Mouse (Mus musculus): ENCODE measurements around the gene Sirt4.
A peak's percentile ranks its signal among the peaks of the same experiment; 100 is the strongest.

The Sirt4 gene

DNA sequence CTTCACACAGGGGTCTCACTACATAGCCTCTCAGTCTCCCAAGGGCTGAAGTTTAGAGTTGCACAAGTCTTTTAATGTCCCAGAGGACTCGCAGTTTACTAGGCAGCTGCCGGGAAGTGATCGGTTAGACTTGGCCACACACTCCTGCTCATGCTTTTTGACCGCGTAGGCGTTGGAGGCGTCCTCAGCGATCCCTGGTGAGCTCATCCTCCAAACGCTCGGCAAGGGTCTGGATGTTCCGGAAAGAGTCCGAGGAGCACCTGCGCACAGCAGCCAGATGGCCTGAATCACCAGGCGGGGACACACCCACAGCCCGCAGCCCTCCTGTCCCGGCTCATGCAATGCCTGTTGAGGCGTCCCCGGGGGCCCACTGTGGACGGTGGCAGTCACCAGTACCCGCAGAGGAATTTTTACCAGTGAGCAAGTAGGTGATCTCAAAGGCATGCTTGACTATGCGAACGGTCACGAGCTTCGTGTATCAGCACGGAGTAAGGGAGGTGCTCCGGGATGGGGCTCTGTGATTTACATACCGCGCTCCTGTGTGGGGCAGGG lies 7.3 kb upstream of the Sirt4 start:
- peak; percentile 59 for DNase-seq (ENCODE audit: low spot score)

DNA sequence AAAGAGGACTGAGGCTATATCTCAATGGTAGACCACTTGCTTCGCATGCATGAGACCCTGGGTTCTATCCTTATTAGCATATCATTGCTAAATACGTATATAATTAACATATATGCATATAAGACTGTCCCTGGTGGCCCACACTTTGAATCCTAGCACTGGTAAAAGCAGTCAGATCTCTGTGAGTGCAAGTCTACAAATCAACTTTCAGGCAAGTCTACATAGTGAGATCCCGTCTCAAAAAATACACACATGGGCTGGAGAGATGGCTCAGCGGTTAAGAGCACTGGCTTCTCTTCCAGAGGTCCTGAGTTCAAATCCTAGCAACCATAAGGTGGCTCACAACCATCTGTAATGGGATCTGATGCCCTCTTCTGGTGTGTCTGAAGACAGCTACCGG lies 6.6 kb upstream of the Sirt4 start:
- DNase-seq (ENCODE audit: low spot score): no peak

DNA sequence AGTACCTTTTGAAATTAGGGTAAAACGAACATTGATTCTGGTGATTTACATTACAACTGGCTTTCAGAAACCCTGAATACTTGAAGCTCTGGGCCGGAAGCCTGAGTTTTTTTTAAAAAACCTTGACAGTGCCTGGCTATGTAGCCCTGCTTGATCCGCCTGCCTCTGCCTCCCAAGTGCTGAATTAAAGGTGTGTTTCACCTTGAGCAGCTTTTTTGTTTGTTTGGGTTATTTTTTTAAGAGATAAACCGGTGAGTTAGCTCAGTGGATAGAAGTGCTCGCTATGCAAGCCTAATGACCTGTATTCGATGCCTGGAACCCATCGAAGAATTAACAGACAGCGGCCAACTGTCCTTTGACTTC lies 6.1 kb upstream of the Sirt4 start:
- DNase-seq (ENCODE audit: low spot score): no peak

DNA sequence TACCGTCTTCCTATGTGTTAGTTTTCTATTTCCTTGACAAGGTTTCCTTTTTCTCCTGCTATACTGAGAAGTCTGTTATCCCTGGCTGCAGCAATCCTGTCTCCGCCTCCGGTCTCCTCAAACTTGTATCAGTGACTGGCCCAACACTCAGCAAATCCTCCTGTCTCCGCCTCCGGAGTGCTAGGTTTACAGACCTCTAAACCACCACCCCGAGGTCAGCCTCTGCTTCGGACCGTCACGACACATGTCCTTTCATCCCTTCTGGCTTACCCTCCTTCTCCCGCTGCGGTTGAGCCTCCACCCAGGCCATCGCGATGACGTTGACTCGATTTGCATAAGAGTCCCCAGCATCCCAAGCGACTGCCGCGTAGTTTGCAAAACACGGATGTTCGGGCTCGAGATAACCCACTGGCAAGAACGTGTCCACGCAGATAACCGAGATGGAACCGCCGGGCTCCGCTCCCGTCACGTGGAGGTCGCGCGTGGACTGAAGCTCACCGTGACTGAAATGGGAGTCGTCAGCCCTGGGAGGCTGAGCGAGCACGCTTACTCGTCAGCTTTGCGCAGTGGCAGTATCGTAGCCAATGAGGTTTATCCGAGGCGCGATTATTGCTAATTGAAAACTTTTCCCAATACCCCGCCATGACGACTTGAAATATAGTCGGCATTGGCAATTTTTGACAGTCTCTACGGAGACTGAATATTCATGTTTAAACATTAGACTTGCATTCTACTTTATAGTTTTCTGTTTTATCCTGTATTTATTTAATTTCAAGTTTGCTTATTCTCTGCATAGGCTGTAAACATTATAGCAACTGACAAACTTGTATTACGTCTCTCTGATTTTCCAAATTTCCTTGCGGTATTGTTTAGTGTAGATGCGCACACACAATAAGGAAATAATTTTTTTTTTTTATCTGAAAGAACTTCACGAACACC lies 5.4 kb upstream of the Sirt4 start:
- DNase-seq (ENCODE audit: low spot score): peak; percentile 95

DNA sequence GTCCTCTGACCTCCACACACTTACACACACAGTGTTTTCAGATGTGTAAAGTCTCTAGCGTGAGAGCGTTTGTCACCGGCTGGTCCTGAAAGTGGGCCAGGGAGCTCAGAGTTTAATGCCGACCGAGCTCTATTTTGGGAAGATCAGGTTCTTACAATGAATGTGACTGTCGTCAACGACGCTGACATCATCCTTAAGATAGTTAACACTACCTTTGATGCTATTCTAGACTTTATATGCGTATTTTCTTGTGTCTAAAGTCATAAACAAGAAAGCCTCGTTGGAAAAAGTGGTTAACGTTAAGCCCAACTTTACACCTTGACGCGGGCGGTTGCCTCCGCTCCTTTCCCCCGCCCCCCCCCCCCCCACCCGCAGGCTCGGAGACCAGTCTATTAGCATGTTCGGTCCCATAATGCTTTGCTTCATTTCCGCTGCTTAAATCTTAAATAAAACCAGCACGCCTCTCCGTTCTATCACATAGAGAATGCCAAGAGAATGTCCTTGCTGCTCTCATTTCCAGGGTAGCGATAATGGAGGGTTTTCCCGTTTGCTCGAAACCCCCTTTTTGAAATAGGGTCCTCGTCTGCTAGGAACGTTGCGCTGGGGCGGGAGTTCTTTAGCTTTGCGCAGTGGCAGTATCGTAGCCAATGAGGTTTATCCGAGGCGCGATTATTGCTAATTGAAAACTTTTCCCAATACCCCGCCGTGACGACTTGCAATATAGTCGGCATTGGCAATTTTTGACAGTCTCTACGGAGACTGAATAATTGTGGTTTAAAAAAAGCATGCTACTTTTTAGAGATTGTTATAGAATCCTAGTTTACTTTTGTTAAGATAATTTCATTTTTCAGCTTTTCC lies 4.5 kb upstream of the Sirt4 start:
- DNase-seq (ENCODE audit: low spot score): peak; percentile 88

DNA sequence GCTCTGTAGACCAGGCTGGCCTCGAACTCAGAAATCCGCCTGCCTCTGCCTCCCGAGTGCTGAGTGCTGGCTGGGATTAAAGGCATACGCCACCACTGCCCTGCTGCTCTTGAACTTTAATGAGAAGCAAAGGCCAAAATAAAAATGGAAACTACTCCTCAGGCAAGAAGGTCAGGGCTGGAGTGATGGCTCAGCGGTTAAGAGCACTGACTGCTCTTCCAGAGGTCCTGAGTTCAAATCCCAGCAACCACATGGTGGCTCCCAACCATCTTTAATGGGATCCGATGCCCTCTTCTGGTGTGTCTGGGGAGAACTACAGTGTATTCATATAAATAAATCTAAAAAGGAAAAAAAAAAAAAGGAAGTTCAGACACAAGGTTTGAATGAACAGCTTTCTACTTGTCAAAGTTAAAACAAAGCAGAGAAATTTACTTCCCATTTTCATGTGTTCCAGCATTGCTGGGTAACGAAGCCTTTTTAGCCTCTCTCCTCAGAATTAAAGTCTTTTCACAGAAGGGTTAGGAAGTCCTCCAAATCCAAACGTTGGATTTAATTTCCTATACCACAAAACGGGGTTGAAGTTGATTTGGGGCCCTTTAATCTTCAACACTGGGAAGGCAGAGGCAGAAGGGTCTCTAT lies 3.5 kb upstream of the Sirt4 start:
- DNase-seq (ENCODE audit: low spot score): no peak

DNA sequence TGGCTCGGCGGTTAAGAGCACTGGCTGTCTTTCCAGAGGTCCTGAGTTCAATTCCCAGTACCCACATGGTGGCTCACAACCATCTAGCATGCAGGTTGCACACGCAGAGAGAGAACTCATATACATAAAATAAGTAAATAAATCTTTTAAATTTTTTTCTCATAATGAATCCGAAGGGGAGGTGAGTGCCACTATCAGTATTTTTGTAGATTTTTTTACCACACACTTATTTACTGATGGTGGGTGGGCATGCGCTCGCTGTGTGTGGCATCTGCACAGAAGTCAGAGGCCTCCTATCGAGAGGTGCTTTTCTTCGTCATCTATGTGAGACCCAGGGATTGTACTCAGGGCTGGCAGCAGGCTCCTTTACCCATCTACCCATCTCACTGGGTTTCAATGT lies 2.8 kb upstream of the Sirt4 start:
- no peak for DNase-seq (ENCODE audit: low spot score)

DNA sequence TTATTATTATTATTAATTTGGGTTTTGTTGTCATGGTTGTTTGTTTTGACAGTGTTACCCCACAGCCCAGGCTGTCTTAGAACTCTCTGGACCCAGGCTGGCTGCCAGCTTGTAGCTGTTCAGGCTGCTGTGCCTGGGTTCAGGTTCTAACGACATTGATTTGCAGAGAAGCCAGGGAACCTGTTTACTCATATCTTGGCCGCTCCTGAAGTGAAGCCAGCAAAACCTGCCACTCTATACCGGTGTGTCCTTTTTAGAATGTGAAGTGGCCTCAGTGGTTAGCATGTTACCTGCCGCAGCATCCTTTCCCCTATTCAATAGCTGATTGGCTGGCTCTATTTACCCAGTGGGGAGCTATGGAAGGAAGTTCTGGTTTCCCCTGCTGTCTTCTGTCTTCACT lies 2.2 kb upstream of the Sirt4 start:
- DNase-seq (ENCODE audit: low spot score): no peak

DNA sequence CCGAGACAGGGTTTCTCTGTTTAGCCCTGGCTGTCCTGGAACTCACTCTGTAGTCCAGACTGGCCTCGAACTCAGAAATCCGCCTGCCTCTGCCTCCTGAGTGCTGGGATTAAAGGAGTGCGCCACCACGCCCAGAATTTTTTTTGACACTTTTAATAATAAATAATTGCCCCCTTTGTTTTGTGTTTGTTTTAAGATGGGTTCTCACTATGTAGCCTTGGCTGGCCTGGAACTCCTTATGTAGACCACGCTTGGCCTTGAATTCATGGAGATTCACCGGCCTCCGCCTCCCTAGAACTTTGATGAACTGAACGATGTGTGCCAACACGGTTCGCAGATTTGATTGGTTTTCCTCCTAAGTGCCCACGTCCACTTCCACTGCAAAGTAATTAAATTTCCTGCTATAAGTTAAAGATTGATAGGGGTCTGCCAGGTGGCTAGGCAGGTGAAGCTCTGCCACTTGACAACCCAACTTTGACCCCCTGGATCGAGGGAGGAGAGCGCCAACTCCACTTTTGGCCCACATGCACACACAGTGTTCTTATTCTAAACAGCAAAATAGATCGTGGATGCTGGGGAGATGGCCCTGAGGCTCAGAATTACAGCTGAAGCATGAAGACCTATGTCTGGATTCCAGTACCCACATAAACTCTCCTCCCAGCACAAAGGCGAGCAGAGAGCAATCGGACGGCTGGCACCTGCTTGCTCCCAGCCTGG lies 1.1 kb upstream of the Sirt4 start:
- DNase-seq (ENCODE audit: low spot score): no peak

DNA sequence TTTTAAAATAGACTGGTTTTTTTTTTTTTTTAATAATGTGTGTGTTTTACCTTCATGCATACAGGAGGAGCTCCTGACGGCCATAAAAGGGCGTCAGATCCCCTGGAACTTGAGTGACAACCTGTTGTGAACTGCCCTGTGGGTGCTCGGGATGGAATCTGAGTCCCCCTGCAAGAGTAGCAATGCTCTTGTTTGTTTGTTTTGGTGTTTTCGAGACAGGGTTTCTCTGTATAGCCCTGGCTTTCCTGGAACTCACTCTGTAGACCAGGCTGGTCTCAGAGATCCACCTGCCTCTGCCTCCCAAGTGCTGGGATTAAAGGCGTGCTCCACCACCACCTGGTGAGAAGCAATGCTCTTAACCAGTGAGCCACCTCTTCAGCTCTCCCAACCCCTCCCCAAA lies 471 bp upstream of the Sirt4 start:
- DNase-seq (ENCODE audit: low spot score): no peak

DNA sequence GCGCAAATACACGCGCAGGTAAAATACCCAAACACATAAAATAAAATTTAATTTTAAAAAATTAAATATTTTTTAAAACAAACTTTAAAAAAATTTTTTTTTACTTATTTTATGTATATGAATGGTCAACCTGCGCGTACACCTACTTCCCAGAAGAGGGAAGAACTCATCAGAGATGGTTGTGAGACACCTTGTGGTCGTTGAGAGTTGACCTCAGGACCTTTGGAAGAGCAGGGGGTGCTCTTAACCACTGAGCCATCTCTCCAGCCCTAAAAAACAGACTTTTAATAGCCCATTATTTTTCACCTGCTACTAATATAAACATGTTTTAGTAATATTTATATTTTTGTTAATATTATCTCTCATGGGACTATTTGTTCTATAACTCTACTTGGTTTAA lies 1.1 kb downstream of the Sirt4 start:
- no peak for DNase-seq (ENCODE audit: low spot score)

DNA sequence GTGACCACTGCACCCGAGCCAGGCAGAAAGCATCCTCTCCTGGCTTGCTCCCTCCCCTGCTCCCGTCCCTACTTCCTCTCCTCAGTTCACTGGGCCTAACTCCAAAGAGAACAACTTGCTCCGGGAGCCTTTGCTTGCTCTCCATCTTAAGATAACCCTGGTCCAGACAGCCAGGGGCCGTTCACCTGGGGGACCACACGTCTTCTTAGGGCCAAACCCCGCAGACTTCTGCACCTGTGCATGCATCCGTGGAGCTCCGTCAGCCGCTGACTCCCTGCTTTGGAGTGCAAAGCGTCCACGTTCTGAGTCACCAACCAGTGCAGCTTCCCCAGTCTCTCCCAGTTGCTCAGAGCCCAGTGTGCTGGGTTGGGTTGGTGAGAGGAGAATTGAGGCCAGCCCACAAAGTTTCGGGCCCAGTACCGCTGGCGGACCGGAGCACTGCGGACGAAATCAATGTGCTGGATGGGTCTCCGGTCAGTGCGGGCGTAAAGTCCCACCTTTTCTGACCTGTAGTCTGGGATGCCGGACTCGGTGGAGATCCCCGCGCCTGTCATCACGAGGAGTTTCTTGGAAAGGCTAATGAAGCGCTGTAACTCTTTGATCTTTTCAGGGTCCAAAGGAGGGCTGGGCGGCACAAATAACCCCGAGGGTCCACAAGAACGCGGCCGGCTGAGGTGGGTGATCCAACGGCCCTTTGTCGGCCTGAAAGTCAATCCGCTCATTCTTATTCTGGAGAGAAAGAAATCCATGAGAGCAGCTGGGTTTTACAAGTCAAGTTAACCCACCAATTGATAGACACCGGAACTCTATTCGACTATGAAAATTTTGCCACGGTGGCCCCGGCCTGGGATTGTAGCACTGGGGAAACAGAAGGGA lies 1.9 kb downstream of the Sirt4 start:
- DNase-seq (ENCODE audit: low spot score): no peak

DNA sequence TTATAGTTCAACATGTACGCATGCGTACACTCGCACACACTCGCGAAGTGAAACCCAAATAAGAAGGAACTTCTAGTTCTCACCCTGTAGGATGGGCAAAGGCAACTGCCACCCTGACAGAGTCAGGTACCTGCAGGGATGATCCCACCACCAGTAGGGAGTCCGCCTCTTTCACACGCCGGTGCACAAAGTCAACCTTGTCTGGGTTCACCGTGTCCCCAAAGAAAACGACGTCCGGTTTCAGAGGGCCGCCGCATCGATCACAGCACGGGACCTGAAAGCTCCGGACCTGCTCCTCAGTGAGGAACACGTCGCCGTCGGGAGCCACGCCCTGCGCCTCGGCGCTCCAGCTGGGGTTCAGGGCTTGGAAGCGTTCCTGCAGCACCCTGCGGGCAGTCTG lies 4.4 kb downstream of the Sirt4 start:
- DNase-seq (ENCODE audit: low spot score): no peak

DNA sequence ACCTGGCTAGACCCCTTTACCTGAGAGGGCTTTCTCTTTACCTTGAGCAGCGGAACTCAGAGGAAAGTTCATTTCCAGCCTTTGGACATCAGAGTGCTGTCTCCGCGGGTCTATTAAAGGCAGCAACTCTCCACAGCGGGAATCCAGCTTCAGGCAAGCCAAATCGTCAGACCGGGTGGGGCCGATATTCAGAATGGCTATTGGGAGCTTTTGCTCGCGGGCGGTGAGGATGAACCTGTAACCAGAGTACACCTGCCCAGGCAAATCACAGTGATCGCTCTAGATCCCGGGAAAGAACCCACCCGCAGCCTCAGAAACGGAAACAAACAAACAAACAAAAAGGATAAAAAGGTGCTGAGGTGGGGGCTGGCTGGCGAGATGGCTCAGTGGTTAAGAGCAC lies 5.0 kb downstream of the Sirt4 start:
- DNase-seq (ENCODE audit: low spot score): no peak

DNA sequence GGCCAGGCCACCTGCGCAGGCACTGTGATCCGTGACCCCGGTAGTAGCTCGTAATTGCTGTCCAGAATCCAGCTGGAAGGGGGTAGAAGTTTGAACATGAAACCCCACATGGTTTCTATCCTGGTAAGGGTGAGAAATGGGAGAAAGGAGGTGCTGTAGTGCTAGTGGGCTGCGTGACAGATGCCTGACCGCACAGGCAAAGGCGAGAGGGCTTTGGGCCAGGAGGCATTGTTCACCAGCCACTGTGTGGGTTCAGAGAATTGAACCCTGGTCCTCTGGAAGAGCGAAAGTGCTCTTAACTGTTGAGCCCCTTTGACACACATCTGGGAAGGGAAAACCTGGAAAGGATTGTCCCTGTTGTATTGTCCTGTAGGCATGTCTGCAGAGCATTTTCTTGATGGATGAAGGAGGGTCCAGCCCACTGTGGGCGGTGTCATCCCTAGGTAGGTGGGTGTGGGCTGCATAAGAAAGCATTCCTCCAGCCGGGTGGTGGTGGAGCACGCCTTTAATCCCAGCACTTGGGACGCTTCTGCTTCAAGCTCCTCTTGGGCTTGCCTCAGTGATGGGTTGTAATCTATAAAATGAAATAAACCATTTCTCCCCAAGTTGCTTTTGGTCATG lies 8.3 kb downstream of the Sirt4 start:
- DNase-seq (ENCODE audit: low spot score): no peak

DNA sequence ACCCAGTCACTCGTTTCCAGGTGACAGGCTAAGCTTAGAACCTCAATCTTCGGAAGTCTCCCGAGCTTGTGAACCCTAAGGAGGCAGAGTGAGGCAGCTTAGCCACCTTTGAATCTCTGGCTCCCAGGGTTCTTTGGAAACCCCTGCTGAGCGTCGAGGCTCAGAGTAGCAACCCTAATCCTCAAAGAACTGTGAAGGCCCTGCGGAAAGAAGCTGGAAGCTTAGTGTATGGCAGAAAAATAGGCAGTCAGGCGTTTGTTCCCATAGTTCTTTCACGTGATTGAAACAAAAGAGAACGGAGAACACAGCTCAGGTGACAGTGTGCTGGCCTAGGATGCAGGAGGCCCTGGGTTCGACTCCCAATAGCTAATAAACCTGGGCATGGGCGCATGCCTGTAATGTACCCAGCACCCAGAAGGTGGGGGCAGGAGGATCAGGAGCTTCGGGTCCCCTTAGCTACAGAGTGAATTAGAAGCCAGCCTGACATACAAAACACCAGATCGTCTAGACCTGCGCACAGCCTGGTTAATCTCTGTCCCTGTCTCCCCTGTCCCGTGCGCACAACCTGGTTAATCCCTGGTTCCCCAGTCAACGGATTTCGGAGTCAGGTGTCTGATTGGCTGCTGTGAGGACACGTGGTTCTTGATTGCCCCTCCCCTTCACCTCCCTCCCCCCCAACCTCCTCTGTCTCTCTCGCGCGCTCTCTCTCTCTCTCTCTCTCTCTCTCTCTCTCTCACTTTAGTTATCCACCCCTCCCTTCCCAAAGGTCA lies 9.0 kb downstream of the Sirt4 start:
- peak; percentile 76 for DNase-seq (ENCODE audit: low spot score)

DNA sequence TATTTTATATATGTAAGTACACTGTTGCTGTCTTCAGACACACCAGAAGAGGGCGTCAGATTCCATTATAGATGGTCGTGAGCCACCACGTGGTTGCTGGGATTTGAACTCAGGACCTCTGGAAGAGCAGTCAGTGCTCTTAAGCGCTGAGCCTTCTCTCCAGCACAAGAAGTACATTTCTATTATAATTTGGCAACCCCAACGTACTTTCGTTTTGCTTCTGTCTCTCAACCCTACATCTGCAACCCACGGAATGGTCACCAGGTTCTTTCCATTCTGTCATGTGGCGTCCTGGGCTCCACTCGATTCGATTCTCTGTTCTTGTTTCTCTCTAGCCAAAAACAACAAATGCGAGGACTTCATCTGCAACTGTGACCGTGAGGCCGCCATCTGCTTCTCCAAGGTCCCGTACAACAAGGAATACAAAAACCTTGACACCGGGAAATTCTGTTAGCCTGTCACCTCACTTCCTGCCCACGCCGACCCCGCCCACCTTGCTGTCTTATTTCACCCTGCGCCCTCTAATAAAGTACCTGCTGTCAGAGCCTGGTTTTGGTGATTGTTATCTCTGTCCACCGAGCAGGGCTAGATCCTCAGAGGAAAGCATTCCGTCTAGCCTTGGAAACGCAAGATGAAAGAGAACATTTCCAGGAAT lies 10.2 kb downstream of the Sirt4 start:
- no peak for DNase-seq (ENCODE audit: low spot score)

DNA sequence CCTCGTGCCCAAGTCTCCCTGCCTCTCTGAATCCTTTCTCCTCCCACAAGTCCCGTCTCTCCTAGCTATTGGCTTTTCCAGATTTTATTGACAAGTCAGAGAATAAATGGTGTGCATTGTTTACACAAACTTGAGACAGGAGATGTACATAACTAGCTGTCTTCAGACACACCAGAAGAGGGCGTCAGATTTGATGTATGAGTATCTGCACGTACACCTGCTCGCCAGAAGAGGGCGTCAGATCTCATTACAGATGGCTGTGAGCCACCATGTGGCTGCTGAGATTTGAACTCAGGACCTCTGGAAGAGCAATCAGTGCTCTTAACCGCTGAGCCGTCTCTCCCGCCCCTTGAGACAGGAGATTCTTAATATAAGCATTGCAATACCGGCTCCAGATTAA lies 11.3 kb downstream of the Sirt4 start:
- no peak for DNase-seq (ENCODE audit: low spot score)
